Mouse (Mus musculus) adrenal gland, postnatal 25 days (tissue): ENCODE results near the gene Kmt5a. TPM values are rescaled to one million over a fixed set of nuclear protein-coding genes. Genes with fewer than 3 reads are reported as not detected.
A peak's percentile ranks its signal among the peaks of the same experiment; 100 is the strongest.

Experiments
- DNase-seq: peaks from one replicate; pipeline ENCODE4 v3.0.0; 2021; ENCODE audit warnings: mixed read lengths
- total RNA-seq: library from RNA; stranded (reverse); gene quantifications from 2 replicates; pipeline ENCODE4 v1.2.3, GENCODE M21; 2021

Gene Kmt5a
- total RNA-seq, 1 experiment from 2014 or later, result 216 TPM

GRCm38 (mm10) chr5:124445621-124446293, 6.0 kb downstream of the Kmt5a start:
- peak; percentile 62 for DNase-seq

- DNase-seq, result peak; percentile 74
Measured at GRCm38 (mm10) chr5:124446301-124446881, 6.7 kb downstream of the Kmt5a start.

GRCm38 (mm10) chr5:124449494-124449893, 9.8 kb downstream of the Kmt5a start:
- peak; percentile 43 for DNase-seq

- no peak for DNase-seq
Measured at GRCm38 (mm10) chr5:124450051-124450450, 10.3 kb downstream of the Kmt5a start.

- no peak for DNase-seq
Measured at GRCm38 (mm10) chr5:124450641-124451340, 11.1 kb downstream of the Kmt5a start.

GRCm38 (mm10) chr5:124452494-124453228, 12.9 kb downstream of the Kmt5a start:
- no peak for DNase-seq

GRCm38 (mm10) chr5:124453339-124454081, 13.8 kb downstream of the Kmt5a start:
- DNase-seq, result no peak

GRCm38 (mm10) chr5:124454082-124454419, 14.3 kb downstream of the Kmt5a start:
- DNase-seq, result no peak

GRCm38 (mm10) chr5:124456762-124457161, 17.0 kb downstream of the Kmt5a start:
- no peak for DNase-seq

- peak; percentile 60 for DNase-seq
Measured at GRCm38 (mm10) chr5:124460922-124461321, 21.2 kb downstream of the Kmt5a start.

GRCm38 (mm10) chr5:124462297-124463025, 22.7 kb downstream of the Kmt5a start:
- DNase-seq, result no peak

GRCm38 (mm10) chr5:124463462-124463861, 23.7 kb downstream of the Kmt5a start:
- DNase-seq, result no peak

GRCm38 (mm10) chr5:124464905-124465304, 25.2 kb downstream of the Kmt5a start:
- DNase-seq, result no peak

GRCm38 (mm10) chr5:124467766-124468165, 28.0 kb downstream of the Kmt5a start:
- DNase-seq, result no peak

GRCm38 (mm10) chr5:124468365-124468764, 28.6 kb downstream of the Kmt5a start:
- no peak for DNase-seq

- no peak for DNase-seq
Measured at GRCm38 (mm10) chr5:124469486-124469885, 29.8 kb downstream of the Kmt5a start.

GRCm38 (mm10) chr5:124470591-124471171, 31.0 kb downstream of the Kmt5a start:
- DNase-seq, result no peak

- no peak for DNase-seq
Measured at GRCm38 (mm10) chr5:124478873-124479204, 39.1 kb downstream of the Kmt5a start.

- DNase-seq, result no peak
Measured at GRCm38 (mm10) chr5:124480119-124480518, 40.4 kb downstream of the Kmt5a start.

GRCm38 (mm10) chr5:124481714-124482113, 42.0 kb downstream of the Kmt5a start:
- DNase-seq, result no peak

- DNase-seq, result no peak
Measured at GRCm38 (mm10) chr5:124482436-124482965, 42.8 kb downstream of the Kmt5a start.
